Mouse (Mus musculus): Measurements from ENCODE around the gene Dbp. TPM values are rescaled to one million over a fixed set of nuclear protein-coding genes. Genes with fewer than 3 reads are reported as not detected.

The Dbp gene
- polyA plus RNA-seq, 1 experiment from 2014 or later = 4.4 TPM

DNA sequence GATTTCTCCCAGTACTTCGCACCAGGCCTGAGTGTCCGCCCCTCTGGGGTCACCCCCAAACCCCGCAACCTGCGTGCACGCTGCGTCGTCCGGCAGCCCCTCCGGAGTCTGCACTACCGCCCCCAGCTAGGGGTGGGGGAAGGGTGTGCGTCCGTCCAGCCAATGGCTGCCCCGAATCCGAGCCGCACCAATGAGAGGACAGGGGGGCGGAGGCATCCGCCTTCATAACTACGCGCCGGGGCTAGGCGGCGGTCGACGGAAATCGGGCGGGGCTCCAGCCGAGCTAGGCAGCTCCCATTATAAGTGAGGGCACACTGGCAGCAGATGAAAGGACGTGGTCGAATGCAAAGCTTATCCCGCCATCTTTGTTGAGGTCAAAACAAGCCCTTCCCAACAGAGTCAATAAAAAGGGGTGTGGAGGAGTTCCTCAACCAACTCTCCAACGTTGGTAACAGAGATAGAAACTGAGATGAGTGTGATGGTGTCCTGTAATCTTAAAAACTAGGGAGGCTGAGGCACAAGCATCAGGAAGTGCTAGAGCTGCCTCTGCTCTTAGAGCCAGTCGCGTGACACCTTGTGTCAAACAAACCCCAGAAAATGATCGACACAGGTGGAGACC, 10.3 kb downstream of the Dbp start, which contains the start of gene Rpl18:
Gene Rpl18 (plus strand): TSS at position 368 of the 619 bp plus-strand sequence.
- Histone ChIP-seq H3K9ac (peak within 1 kb of the TSS; percentile 68; the same call in 1 of the 2 replicates), H3K9me3 (no peaks in the 10 kb centered on the region), H3K4me2 (peak within 1 kb of the TSS; percentile 76), H3K4me1 (peaks cover 61% of the 10 kb centered on the region), H3K27me3 (replicated peaks) (no peaks in the 10 kb centered on the region), H3K27ac (peak within 1 kb of the TSS; percentile 94), H3K4me3 (replicated peaks) (peak within 1 kb of the TSS; percentile 92), H3K36me3 (peaks cover 36% of the 10 kb centered on the region)
- 6% methylated on average over 34 of the region's 34 CpGs for WGBS
- ATAC-seq (ENCODE audit: insufficient read depth, low FRiP score, low read depth) = peak; percentile 89

DNA sequence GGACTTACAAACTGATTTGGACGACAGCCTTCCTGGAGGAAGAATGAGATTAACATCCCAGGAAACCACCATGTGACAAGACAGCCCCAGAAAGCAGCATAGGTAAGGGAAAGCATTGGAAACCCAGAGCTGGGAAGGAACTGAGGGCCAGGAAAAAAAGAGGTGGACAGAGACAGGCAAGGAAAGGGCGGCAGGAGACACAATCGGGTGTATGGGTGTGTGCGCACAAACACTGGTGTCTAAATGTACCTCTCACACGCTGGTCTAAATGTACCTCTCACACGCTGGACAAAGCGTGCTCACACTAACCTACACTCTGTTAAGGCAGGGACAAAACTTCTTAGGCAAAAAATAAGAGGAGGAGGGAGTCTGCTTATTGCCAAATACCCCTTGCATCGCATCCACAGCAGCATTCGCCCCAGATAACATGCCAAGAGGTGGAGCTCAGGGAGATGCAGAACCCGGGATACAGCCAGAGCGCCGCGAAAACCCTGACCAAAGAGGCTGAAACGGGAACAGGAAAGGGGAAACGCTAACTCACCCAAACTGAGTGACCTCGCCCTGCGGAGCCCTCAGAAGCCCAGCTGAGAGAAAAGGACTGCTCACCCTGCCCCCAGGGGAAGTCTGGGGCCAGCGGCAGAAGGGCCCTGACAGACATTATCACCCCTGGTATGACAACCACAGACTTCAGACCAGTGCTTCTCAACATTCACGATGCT, 11.0 kb downstream of the Dbp start:
- Histone ChIP-seq H3K36me3 (peaks cover 33% of the 10 kb centered on the region), H3K4me3 (replicated peaks) (peak overlapping the region; percentile 92), H3K27ac (peak overlapping the region; percentile 94), H3K4me1 (peaks cover 58% of the 10 kb centered on the region), H3K9ac (no peak overlapping the region), H3K27me3 (replicated peaks) (no peaks in the 10 kb centered on the region), H3K9me3 (no peaks in the 10 kb centered on the region), H3K4me2 (peak overlapping the region; percentile 76)
- 77% methylated on average over 19 of the region's 19 CpGs for WGBS
- no peak for ATAC-seq (ENCODE audit: insufficient read depth, low FRiP score, low read depth)

DNA sequence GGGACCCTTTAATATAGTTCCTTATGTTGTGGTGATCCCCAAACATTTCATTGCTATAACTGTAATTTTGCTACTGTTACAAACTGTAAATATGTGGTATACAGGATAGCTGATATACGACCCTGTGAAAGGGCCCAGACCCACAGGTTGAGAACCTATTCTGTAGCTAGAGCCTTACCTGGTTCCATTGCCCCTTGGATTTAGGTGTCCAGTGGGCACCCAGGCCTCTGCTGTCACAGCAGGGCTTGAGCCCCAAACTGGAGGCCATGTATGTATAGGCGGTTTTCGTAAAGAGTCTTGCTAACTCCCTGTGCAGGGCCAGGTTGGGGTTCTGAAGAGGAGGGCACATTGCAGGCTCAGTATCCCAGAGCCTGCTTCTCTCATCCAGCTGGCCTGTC, 11.6 kb downstream of the Dbp start:
- Histone ChIP-seq H3K36me3 (peaks cover 33% of the 10 kb centered on the region), H3K4me3 (replicated peaks) (peak overlapping the region; percentile 92; the same call in 1 of the 2 replicates), H3K27ac (no peak overlapping the region), H3K27me3 (replicated peaks) (no peaks in the 10 kb centered on the region), H3K4me2 (peak overlapping the region; percentile 76), H3K9ac (no peak overlapping the region), H3K9me3 (no peaks in the 10 kb centered on the region), H3K4me1 (peaks cover 63% of the 10 kb centered on the region)
- WGBS = 84% methylated on average over 3 of the region's 3 CpGs
- ATAC-seq (ENCODE audit: insufficient read depth, low FRiP score, low read depth) = no peak

DNA sequence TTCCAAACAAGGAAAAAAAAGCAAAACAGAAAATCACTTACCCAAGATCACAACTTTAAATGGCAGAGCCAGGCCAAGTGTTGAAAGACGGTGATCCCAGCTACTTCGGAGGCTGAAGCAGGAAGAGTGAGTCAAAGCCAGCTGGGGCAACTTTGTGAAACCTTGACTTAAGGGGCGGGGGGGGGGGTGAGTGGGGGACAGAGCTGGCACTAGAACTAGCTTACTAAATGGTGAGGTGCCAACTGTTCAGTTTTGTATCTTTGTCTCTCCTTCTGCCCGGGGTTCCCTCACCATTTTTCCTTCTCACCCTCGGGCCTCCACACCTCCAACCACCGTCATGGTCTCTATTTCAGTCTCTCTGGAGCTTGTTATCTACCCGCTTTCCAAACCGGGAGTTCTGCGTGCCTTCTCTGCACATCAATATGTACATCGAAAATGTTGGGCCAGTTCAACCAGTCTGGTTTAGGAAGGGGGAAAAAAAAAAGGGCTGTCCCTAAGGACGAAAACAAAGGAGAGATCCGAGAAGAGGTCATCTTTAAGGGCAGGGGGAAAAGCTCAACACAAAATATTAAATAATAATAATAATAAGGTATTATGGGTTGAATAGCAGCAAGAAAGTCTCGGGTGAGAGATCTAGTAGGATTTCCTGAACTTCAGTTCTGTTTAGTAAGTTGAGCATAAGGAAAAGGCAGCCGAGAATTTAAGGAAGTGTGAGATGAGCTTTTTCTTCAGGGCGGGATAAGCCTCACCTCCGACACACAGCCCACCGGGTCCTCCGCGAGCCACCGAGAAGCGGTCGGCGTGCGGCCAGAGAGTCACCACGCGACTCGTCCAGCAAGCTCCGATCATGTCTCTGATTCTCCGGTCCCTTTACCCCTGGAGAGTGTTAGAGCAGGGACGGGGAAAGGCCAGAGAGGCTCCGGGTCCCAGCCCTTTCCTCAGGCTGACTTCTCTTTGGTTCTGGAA, 12.3 kb downstream of the Dbp start:
- H3K27ac ChIP-seq = peak overlapping the region; percentile 94
- ATAC-seq (ENCODE audit: insufficient read depth, low FRiP score, low read depth) = no peak; the same call in 1 of the 2 replicates
- peak overlapping the region; percentile 76 for H3K4me2 ChIP-seq

DNA sequence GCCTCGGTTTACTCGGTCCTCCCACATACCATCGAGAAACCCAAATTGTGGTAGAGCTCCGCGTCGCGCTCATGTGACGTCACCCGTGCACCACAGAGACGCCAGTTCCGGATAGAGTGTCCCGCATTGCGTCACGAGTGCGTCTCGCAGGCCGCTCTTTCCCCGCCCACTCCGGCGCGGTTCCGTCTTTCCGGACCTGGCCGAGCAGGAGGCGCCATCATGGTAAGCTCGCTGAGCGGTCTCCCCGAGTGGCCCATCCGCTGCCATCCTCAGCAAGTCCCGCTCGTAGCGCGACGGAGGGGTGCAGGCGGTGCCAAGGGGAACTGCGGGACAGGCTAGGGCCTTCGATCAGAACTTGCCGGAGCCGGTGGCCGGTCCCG, 13.0 kb downstream of the Dbp start, which contains the start of gene Sphk2:
Gene Sphk2 (minus strand): TSS at position 85 of the 380 bp plus-strand sequence.
- Histone ChIP-seq H3K4me1 (peaks cover 59% of the 10 kb centered on the region), H3K9me3 (no peaks in the 10 kb centered on the region), H3K4me2 (peak within 1 kb of the TSS; percentile 80), H3K27me3 (replicated peaks) (no peaks in the 10 kb centered on the region), H3K4me3 (replicated peaks) (peak within 1 kb of the TSS; percentile 92), H3K36me3 (peaks cover 29% of the 10 kb centered on the region), H3K27ac (peak within 1 kb of the TSS; percentile 94), H3K9ac (peak within 1 kb of the TSS; percentile 96)
- ATAC-seq (ENCODE audit: insufficient read depth, low FRiP score, low read depth) = peak; percentile 47
- WGBS = under 1% methylated on average over 41 of the region's 41 CpGs

More for the DNA sequence above, 12.3 kb downstream of the Dbp start:
- 7% methylated on average over 31 of the region's 31 CpGs for WGBS
- H3K27me3 ChIP-seq (replicated peaks) = no peaks in the 10 kb centered on the region
- H3K4me3 ChIP-seq (replicated peaks) = peak overlapping the region; percentile 92
- H3K36me3 ChIP-seq = peaks cover 30% of the 10 kb centered on the region
- H3K9ac ChIP-seq = peak overlapping the region; percentile 70
- peaks cover 63% of the 10 kb centered on the region for H3K4me1 ChIP-seq
- H3K9me3 ChIP-seq = no peaks in the 10 kb centered on the region

DNA sequence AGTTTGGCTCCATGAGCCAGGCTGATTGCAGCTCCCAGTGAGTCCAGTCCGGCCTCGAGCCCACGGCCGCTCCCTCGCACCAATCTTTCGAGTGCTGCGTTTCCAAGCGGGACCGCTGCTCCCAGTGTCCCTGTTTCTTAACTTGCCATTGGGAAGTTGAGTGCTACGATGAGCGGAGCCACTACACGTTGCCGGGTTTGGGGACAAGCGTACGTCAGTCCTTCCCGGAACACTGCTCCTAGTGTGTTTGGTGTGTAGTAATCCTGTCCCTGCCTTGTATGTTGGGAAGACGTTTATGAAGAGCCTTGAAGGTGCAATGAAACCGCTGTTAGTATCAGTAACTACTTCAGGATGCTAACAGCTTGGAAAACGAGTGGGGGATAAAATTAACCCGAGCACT, 13.4 kb downstream of the Dbp start:
- Histone ChIP-seq H3K9ac (peak overlapping the region; percentile 96), H3K27ac (peak overlapping the region; percentile 94), H3K4me1 (peaks cover 55% of the 10 kb centered on the region), H3K27me3 (replicated peaks) (no peaks in the 10 kb centered on the region), H3K9me3 (no peaks in the 10 kb centered on the region), H3K4me2 (peak overlapping the region; percentile 80), H3K36me3 (peaks cover 29% of the 10 kb centered on the region), H3K4me3 (replicated peaks) (peak overlapping the region; percentile 92)
- WGBS = under 1% methylated on average over 20 of the region's 20 CpGs
- ATAC-seq (ENCODE audit: insufficient read depth, low FRiP score, low read depth) = no peak

DNA sequence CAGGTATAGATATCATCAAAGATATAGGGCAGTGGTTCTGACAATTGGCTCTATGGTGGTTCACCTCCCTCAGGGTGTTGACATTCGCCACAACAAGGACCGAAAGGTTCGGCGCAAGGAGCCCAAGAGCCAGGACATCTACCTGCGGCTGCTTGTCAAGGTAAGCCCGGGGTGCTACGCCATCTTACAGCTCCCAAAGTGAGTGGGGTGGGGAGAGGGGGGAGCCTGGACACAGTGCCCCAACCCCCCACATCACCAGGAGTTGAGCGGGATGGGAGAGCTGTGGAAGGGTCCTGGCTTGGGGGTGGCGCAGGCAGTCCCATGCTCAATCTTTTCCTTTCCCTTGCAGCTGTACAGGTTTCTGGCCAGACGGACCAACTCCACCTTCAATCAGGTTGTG, 14.3 kb downstream of the Dbp start:
- peak overlapping the region; percentile 96 for H3K9ac ChIP-seq
- H3K27me3 ChIP-seq (replicated peaks) = no peaks in the 10 kb centered on the region
- peaks cover 47% of the 10 kb centered on the region for H3K4me1 ChIP-seq
- 69% methylated on average over 10 of the region's 10 CpGs for WGBS
- H3K4me3 ChIP-seq (replicated peaks) = peak overlapping the region; percentile 92
- peaks cover 35% of the 10 kb centered on the region for H3K36me3 ChIP-seq
- peak overlapping the region; percentile 94 for H3K27ac ChIP-seq
- H3K9me3 ChIP-seq = no peaks in the 10 kb centered on the region
- peak overlapping the region; percentile 80 for H3K4me2 ChIP-seq
- no peak for ATAC-seq (ENCODE audit: insufficient read depth, low FRiP score, low read depth)

DNA sequence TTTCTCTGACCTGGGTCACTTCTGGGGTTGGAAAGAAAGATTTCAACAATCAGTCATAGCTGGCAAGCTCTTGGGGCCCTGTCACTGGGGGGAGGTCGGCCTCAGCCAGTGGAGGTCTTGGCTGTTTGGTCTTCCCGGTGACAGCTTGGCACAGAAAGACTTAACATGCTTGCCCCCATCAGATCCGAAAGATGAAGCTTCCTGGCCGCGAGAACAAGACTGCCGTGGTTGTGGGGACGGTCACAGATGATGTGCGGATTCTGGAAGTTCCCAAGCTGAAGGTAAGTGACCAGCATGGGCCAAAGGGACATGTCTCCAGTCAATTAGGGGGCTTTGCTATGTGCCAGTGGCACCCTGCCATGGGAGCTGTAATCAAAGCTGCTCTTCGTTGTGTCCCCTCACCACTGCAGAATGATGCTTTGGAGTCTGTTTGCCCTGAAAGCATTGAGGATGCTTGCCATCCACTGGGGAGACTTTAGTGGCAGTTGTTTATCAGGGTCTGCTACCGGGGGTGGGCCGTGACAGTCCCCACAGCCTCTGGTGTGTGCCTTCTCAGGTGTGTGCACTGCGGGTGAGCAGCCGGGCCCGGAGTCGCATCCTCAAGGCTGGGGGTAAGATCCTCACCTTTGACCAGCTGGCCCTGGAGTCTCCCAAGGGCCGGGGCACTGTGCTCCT, 15.0 kb downstream of the Dbp start:
- Histone ChIP-seq H3K9ac (no peak overlapping the region), H3K9me3 (no peaks in the 10 kb centered on the region), H3K36me3 (peaks cover 41% of the 10 kb centered on the region), H3K27me3 (replicated peaks) (no peaks in the 10 kb centered on the region), H3K4me2 (peak overlapping the region; percentile 80; the same call in 1 of the 2 replicates), H3K4me1 (peaks cover 42% of the 10 kb centered on the region), H3K27ac (peak overlapping the region; percentile 94; the same call in 1 of the 2 replicates), H3K4me3 (replicated peaks) (peak overlapping the region; percentile 92; the same call in 1 of the 2 replicates)
- WGBS = 80% methylated on average over 16 of the region's 16 CpGs
- ATAC-seq (ENCODE audit: insufficient read depth, low FRiP score, low read depth) = no peak

DNA sequence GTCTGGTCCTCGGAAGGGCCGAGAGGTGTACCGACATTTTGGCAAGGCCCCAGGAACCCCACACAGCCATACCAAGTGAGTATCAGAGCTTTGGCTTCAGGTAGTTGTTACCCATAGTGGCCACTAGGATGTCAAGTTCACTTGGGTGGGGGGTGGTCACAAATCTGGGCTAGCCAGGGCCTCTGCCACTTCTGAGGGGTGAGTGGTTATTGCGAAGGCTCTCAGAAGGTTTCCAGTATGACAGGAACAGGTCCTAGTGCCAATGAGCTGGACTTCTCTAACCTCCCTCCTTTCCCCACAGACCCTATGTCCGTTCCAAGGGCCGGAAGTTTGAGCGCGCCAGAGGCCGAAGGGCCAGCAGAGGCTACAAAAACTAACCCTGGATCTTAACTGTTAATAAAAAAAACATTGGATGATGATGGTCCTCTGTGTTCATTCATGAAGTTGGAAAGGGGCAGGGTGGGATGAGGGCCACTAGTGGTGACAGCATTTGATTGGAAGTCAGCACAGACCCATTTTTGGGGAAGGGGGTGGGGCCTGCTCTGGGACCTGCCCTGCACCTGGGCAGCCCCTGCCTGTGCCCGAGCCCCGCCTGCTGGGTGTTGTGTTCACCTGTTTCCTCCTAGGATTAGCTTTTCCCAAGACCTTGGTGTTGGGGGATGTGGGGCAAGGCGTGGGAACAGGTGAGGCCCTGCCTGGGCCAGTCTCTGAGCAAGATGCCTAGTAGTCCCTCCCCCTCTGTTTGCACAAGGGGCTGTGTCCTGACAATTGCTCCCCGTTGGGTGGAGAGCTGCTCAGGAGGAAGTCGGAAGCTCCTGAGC, 15.7 kb downstream of the Dbp start, which contains the start of gene Fam83e:
Gene Fam83e (plus strand): TSS at position 800 of the 821 bp plus-strand sequence.
- ATAC-seq (ENCODE audit: insufficient read depth, low FRiP score, low read depth) = peak; percentile 83
- Histone ChIP-seq H3K4me3 (replicated peaks) (peak within 1 kb of the TSS; percentile 11), H3K9me3 (no peaks in the 10 kb centered on the region), H3K9ac (no peak within 1 kb of the TSS), H3K4me1 (peaks cover 38% of the 10 kb centered on the region), H3K36me3 (peaks cover 48% of the 10 kb centered on the region), H3K27ac (peak within 1 kb of the TSS; percentile 68), H3K27me3 (replicated peaks) (no peaks in the 10 kb centered on the region), H3K4me2 (peak within 1 kb of the TSS; percentile 80)
- 71% methylated on average over 14 of the region's 14 CpGs for WGBS

DNA sequence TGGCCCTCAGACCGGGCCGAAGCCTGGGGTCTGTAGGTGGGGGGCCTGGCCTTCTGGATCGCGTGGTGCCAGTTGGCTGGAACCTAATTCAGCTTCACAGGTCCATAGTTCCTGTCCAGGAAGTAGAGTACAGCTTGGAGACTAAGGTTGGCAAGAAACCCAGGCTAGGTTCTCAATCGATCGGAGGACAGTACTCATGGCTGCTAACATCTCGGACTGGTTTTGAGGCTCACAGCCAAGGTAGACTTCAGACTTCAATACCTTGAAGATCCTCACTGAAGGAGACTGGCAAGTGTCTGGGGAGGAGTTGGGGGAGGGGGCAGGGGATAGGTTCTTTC, 16.3 kb downstream of the Dbp start:
- Histone ChIP-seq H3K9me3 (no peaks in the 10 kb centered on the region), H3K4me3 (replicated peaks) (peak overlapping the region; percentile 11), H3K4me2 (peak overlapping the region; percentile 33), H3K4me1 (peaks cover 32% of the 10 kb centered on the region), H3K36me3 (peaks cover 49% of the 10 kb centered on the region), H3K27ac (peak overlapping the region; percentile 68), H3K27me3 (replicated peaks) (no peaks in the 10 kb centered on the region), H3K9ac (no peak overlapping the region)
- WGBS = 68% methylated on average over 7 of the region's 7 CpGs
- no peak for ATAC-seq (ENCODE audit: insufficient read depth, low FRiP score, low read depth)

All from stomach, embryonic 15.5 days (tissue).